Mouse (Mus musculus): ENCODE data around the gene Nop16. TPM values are rescaled to one million over a fixed set of nuclear protein-coding genes. Genes with fewer than 3 reads are reported as not detected.
"Not testable (repeated sequence)": the region's sequence is repeated elsewhere in the genome, so short reads cannot be mapped to it uniquely, and the experiment has no call there.

Nop16 gene
- 55.5 and 60.3 TPM in 2 replicates for polyA plus RNA-seq (2016; fragmentation: Nextera tagmentation; extraction: Ambion mirVana)

DNA sequence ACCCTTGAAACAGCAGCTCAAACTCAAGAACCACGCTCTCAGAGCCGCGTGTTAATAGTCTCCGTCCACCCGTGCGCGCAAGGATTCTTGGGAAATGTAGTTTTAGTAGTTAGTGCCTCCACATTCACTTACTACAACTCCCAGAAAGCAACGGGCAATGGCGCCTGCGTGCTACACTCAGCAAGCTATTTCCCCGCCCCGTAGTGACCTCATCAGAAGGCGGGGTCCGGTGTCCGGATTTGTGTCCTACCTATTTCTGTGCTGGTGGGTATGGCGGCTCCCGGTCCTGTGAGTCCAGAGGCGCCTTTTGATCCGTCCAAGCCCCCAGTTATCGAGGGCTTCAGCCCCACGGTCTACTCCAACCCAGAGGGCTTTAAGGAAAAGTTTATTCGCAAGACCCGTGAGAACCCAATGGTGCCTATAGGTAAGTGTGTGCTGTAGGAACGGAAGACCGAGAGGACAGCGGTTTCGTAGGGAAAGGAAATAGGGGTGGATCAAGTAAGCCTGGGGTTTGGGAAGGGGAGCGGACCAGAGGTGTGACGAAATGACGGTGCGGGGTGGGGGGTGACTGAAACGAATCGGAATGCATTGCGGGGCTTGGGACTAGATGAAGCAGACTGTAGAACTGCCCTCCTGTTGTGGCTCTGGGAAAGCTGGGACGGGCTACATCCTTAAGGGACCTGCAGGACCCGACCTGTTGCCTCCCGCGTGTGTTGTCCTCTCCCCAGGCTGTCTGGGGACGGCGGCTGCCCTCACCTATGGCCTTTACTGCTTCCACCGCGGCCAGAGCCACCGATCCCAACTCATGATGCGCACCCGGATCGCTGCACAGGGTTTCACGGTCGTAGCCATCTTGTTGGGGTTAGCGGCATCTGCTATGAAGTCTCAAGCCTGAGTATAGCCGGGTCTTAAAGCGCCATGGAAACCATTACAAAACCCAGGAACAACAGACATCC, at the start of gene Nop16, which contains the start of gene Higd2a:
Gene Nop16, minus strand, starts transcription at position 95 of the 956 bp plus-strand sequence.
Gene Higd2a, plus strand, starts transcription at position 212 of the 956 bp plus-strand sequence.
- H3K4me2 ChIP-seq, result peak within 1 kb of the TSS; percentile 89
- H3K4me3 ChIP-seq, result peak within 1 kb of the TSS; percentile 89
- WGBS, result under 1% methylated on average over 51 of the region's 51 CpGs
- H3K9me3 ChIP-seq (replicated peaks), result no peaks in the 10 kb centered on the region
- no peaks in the 10 kb centered on the region for H3K27me3 ChIP-seq (replicated peaks)
- peak within 1 kb of the TSS; percentile 90 for H3K9ac ChIP-seq
- peak; percentile 98 for ATAC-seq (ENCODE audit: insufficient number of reproducible peaks, low FRiP score)
- H3K36me3 ChIP-seq, result peaks cover 40% of the 10 kb centered on the region
- H3K27ac ChIP-seq (ENCODE audit: poor library complexity, severe bottlenecking), result peak within 1 kb of the TSS; percentile 83
- peaks cover 22% of the 10 kb centered on the region for H3K4me1 ChIP-seq (replicated peaks)

DNA sequence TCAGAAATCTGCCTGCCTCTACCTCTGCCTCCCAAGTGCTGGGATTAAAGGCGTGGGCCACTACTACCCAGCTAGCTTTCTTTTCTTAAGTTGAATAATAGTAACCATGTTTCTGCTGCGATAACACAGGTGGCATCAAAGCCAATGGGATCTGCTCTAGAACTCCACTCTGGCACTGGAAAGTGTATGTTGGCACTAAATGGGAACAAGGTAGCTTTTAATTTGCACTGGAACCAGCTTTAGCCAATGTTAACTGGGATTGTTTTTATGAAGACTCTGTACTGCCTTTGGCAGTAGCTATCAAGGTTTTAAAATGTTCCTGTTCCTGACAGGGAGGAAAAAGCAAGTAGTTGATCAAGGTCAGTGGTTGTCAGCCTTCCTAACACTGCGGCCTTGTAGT, 45.1 kb upstream of the Nop16 start:
- no peak overlapping the region for H3K4me3 ChIP-seq
- H3K36me3 ChIP-seq, result peaks cover 45% of the 10 kb centered on the region
- H3K9ac ChIP-seq, result no peak overlapping the region
- ATAC-seq (ENCODE audit: insufficient number of reproducible peaks, low FRiP score), result no peak
- H3K4me2 ChIP-seq, result no peak overlapping the region
- no peaks in the 10 kb centered on the region for H3K27me3 ChIP-seq (replicated peaks)
- H3K9me3 ChIP-seq (replicated peaks), result no peaks in the 10 kb centered on the region
- WGBS, result 92% methylated on average over 3 of the region's 3 CpGs
- H3K4me1 ChIP-seq (replicated peaks), result no peaks in the 10 kb centered on the region
- no peak overlapping the region for H3K27ac ChIP-seq (ENCODE audit: poor library complexity, severe bottlenecking)

DNA sequence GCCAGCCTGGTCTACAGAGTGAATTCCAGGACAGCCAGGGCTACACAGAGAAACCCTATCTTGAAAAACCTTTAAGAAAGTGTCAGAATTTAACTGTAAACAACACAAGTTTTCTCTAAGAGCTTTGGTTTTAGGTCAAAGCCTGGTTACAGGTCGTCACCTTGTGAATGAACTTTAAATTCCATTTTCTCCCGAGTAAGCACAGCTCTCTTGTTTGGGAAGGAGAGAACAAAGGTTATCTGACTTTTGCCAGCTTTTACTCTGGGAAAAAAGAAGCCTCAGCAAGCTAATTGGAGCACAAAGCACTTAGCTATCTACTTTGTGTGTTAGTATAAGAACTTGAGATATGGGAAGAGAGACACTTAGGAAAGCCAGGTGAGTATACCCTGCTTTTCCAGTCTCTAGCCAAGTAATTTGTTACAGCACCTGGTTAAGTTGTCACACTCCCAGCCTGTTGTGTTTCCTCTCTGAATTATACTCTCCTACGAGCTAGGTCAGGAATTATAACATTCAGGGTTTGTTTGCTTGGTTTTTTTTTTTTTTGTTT, 42.9 kb upstream of the Nop16 start:
- Histone ChIP-seq H3K4me3 (no peak overlapping the region), H3K4me2 (no peak overlapping the region), H3K36me3 (peaks cover 28% of the 10 kb centered on the region), H3K4me1 (replicated peaks) (no peaks in the 10 kb centered on the region), H3K9me3 (replicated peaks) (no peaks in the 10 kb centered on the region), H3K27ac (ENCODE audit: poor library complexity, severe bottlenecking) (no peak overlapping the region), H3K27me3 (replicated peaks) (no peaks in the 10 kb centered on the region), H3K9ac (no peak overlapping the region)
- WGBS, result 49% methylated on average over 3 of the region's 3 CpGs
- ATAC-seq (ENCODE audit: insufficient number of reproducible peaks, low FRiP score), result no peak

DNA sequence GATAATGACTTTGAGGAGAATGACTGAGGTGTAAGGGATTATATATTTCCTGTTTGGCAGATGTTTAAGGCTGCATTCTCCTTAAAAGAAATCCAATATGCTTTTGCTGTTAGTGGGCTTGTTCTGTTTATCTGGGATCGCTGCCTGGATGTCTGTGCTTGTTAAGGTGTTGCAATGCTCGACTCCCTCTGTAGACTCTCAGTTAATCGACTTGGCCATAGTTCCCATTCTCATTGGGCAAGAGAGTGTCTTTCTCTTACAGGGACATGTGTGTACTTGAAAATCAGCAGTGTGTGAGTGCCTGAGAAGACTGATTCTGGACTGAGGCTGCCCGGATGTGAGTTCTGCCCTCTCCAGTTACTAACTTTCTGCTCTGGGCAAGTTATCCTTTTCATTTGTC, 39.2 kb upstream of the Nop16 start:
- H3K36me3 ChIP-seq, result peaks cover 17% of the 10 kb centered on the region
- WGBS, result 77% methylated on average over 4 of the region's 4 CpGs
- no peak for ATAC-seq (ENCODE audit: insufficient number of reproducible peaks, low FRiP score)
- H3K27ac ChIP-seq (ENCODE audit: poor library complexity, severe bottlenecking), result no peak overlapping the region
- H3K27me3 ChIP-seq (replicated peaks), result no peaks in the 10 kb centered on the region
- H3K4me3 ChIP-seq, result no peak overlapping the region
- no peaks in the 10 kb centered on the region for H3K4me1 ChIP-seq (replicated peaks)
- H3K9me3 ChIP-seq (replicated peaks), result no peaks in the 10 kb centered on the region
- H3K9ac ChIP-seq, result no peak overlapping the region
- no peak overlapping the region for H3K4me2 ChIP-seq

DNA sequence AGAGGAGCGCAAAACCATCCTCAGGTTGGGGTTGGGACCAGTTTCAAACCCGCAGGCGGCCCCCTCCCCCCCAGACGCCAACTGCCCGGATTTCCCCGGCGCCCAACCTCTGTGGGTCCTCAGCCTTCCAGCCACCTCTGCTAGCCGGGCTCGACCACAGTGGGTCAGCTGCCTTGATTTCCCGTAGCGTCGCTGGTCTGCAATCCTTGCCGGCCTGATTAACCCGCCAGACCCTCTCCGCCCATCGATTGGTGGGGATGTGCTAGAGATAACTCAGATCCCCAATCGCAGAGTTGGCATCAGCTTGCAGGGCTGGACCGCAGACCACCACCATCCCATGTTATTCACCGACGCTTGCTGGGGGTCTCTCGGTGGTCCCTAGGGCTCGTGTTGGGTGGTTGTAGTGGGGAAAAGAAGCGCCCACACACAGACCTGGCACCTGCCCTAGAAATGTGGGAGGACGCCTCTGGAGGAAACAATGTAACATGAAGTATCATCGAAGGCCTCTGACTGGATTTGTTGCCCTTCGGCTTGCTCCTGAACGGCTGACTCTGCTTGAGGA, 32.2 kb upstream of the Nop16 start:
- Histone ChIP-seq H3K4me1 (replicated peaks) (peaks cover 16% of the 10 kb centered on the region), H3K27ac (ENCODE audit: poor library complexity, severe bottlenecking) (peak overlapping the region; percentile 80), H3K4me2 (peak overlapping the region; percentile 81), H3K9ac (peak overlapping the region; percentile 95), H3K9me3 (replicated peaks) (no peaks in the 10 kb centered on the region), H3K4me3 (peak overlapping the region; percentile 91), H3K36me3 (peaks cover 3% of the 10 kb centered on the region; the same call in 1 of the 2 replicates), H3K27me3 (replicated peaks) (no peaks in the 10 kb centered on the region)
- peak; percentile 62 for ATAC-seq (ENCODE audit: insufficient number of reproducible peaks, low FRiP score)
- under 1% methylated on average over 27 of the region's 27 CpGs for WGBS

DNA sequence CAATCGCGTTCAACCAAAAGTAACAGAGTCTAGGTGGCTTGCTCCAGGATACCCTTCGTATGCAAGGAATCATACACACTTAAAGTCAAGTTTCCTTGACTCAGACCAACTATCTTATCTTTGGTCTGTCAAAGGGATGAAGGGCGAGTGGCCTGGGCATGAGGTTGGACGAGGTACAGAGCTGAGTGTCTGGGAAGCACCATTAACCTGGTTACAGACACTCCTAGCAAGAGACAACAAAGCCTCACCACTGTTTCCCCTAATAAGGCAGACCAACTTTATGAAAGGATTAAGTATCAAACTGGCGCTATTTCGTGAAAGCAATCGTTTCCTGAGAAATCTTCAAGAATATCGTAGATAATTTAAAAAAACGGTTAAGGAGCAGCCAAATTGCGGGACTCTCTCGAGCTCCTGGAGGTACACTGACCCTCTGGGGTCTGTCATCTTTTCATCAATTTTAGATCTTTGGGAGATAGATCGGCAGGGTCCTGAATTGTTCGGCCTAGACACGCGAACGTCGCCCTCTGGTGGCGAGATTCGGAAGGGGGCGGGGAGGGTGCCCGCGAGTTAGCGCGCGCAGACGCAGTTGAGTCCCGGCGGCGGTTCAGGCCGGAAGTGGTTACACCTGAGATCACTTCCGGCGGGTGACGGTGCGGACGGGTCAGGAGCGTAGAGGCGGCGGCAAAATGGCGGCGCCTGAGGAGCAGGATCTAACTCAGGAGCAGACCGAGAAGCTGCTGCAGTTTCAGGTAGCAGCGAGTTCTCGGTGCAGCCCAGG, 31.5 kb upstream of the Nop16 start, which contains the start of gene Faf2:
Gene Faf2, plus strand, starts transcription at position 630 of the 778 bp plus-strand sequence.
- Histone ChIP-seq H3K4me1 (replicated peaks) (peaks cover 16% of the 10 kb centered on the region), H3K27ac (ENCODE audit: poor library complexity, severe bottlenecking) (peak within 1 kb of the TSS; percentile 80), H3K9me3 (replicated peaks) (no peaks in the 10 kb centered on the region), H3K36me3 (peaks cover 3% of the 10 kb centered on the region; the same call in 1 of the 2 replicates), H3K27me3 (replicated peaks) (no peaks in the 10 kb centered on the region), H3K9ac (peak within 1 kb of the TSS; percentile 95), H3K4me2 (peak within 1 kb of the TSS; percentile 81), H3K4me3 (peak within 1 kb of the TSS; percentile 91)
- peak; percentile 97 for ATAC-seq (ENCODE audit: insufficient number of reproducible peaks, low FRiP score)
- 7% methylated on average over 44 of the region's 44 CpGs for WGBS

DNA sequence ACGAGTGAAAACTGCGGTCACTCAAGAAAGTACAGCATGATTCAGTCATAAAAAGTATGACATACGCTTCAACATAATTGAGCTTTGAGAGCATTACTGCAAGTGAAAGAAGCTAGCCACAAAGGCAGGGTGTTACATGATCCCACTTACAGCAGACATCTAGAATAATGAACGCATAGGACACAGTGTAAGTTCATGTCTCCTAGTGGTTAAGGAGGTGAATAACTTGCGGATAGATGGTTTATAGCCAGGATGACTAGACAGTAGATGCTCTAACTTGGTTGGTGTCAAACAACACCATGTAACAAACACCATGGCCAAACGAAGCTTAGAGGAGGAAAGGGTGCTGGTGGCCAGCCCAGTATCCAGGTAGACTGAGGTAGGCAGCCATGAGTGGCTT, 27.1 kb upstream of the Nop16 start:
- no peak overlapping the region for H3K9ac ChIP-seq
- H3K4me2 ChIP-seq, result no peak overlapping the region
- 0 out of 2 replicates have a peak, but pooled peaks cover 5% of the 10 kb centered on the region for H3K4me1 ChIP-seq (replicated peaks)
- H3K4me3 ChIP-seq, result no peak overlapping the region
- ATAC-seq (ENCODE audit: insufficient number of reproducible peaks, low FRiP score), result no peak
- H3K9me3 ChIP-seq (replicated peaks), result no peaks in the 10 kb centered on the region
- no peaks in the 10 kb centered on the region for H3K27me3 ChIP-seq (replicated peaks)
- H3K36me3 ChIP-seq, result no peaks in the 10 kb centered on the region
- no peak overlapping the region for H3K27ac ChIP-seq (ENCODE audit: poor library complexity, severe bottlenecking)
- 65% methylated on average over 6 of the region's 6 CpGs for WGBS

DNA sequence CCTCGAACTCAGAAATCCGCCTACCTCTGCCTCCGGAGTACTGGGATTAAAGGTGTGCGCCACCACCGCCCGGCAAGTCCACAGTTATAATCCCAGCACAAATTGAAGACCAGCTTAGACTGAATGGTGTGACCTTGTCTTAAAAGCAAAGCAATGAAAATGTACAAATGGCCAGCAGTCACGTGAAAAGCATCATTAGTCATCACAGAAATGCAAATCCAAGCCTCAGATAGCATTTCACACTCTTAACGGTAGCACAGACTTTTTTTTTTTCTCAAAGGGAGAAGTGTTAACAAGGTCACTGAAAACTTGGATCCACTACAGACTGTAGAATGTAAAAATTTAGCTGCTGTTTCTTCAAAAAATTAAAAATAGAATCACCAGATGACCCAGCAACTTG, 26.4 kb upstream of the Nop16 start:
- Histone ChIP-seq H3K9me3 (replicated peaks) (no peaks in the 10 kb centered on the region), H3K4me3 (no peak overlapping the region), H3K27ac (ENCODE audit: poor library complexity, severe bottlenecking) (no peak overlapping the region), H3K36me3 (no peaks in the 10 kb centered on the region), H3K9ac (no peak overlapping the region), H3K27me3 (replicated peaks) (no peaks in the 10 kb centered on the region), H3K4me1 (replicated peaks) (0 out of 2 replicates have a peak, but pooled peaks cover 5% of the 10 kb centered on the region), H3K4me2 (no peak overlapping the region)
- no peak for ATAC-seq (ENCODE audit: insufficient number of reproducible peaks, low FRiP score)
- WGBS, result 79% methylated on average over 8 of the region's 8 CpGs

DNA sequence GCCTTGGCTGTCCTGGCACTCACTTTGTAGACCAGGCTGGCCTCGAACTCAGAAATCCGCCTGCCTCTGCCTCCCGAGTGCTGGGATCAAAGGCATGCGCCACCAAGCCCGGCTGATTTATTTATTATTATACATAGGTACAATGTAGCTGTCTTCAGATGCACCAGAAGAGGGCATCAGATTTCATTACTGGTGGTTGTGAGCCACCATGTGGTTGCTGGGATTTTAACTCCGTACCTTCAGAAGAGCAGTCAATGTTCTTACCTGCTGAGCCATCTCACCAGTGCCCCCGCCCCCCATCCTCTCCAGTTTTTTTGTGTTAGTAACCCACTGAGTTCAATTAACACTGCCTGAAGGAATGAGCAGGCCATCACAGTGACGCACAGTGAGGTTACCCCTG, 23.3 kb upstream of the Nop16 start:
- H3K27me3 ChIP-seq (replicated peaks); ATAC-seq (ENCODE audit: insufficient number of reproducible peaks, low FRiP score); H3K27ac ChIP-seq (ENCODE audit: poor library complexity, severe bottlenecking); H3K9ac ChIP-seq; H3K4me2 ChIP-seq; H3K4me3 ChIP-seq; H3K36me3 ChIP-seq; H3K9me3 ChIP-seq (replicated peaks): not testable (repeated sequence)
- WGBS, result 85% methylated on average over 8 of the region's 8 CpGs
- H3K4me1 ChIP-seq (replicated peaks), result peaks cover 20% of the 10 kb centered on the region

DNA sequence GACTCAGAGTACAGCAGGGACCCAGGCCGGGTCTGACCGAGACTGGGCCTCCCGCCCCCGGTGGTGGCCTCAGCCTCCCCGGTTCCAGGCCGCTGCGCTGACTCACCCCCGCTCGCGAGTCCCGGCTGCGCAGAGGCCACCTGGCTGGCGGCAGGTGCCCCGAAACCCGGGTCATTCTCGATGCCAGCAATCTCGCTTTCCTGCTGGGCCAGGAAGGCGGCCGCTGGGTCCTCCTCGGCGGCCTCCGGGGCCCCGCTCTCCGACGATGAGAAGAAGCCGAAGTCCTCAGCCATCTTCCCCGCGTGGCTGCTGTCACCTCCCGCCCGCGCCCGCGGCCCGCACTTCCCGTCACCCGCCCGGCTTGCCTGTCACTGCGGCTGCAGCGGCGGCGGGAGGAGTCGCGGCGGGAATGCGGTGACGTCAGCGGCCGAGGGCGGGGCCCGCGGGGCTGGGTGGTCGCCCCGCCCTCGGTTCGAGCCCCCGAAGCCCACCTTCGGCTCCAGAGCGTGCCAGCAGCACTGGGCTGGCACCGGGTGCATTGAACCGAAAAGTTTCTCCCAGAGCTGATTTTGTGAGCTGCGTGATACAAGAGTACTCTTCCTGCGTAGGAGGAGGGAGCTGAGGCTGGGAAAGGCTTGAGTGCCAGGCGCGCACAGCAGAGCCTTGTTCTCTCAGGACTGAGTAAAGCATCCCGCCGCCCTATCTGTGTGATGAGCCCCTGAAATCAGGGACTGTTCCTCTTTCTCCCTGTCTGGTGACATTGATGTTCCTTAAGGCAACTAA, 21.3 kb upstream of the Nop16 start, which contains the start of gene Cltb:
Gene Cltb, minus strand, starts transcription at position 373 of the 783 bp plus-strand sequence.
- Histone ChIP-seq H3K27ac (ENCODE audit: poor library complexity, severe bottlenecking) (0 out of 2 replicates have a peak within 1 kb of the TSS, but pooled peaks have one; percentile 7), H3K9me3 (replicated peaks) (no peaks in the 10 kb centered on the region), H3K36me3 (no peaks in the 10 kb centered on the region; the same call in 1 of the 2 replicates), H3K27me3 (replicated peaks) (no peaks in the 10 kb centered on the region), H3K4me2 (peak within 1 kb of the TSS; percentile 96), H3K4me1 (replicated peaks) (peaks cover 20% of the 10 kb centered on the region), H3K9ac (peak within 1 kb of the TSS; percentile 88), H3K4me3 (peak within 1 kb of the TSS; percentile 76)
- ATAC-seq (ENCODE audit: insufficient number of reproducible peaks, low FRiP score), result peak; percentile 82
- WGBS, result under 1% methylated on average over 66 of the region's 66 CpGs
